Mouse (Mus musculus) intestine, embryonic 14.5 days (tissue): ENCODE measurements around the gene Rnf213. TPM values are rescaled to one million over a fixed set of nuclear protein-coding genes. Genes with fewer than 3 reads are reported as not detected.

Experiments
- ATAC-seq: fragments of 200-750 bp; cut with Nextera tagmentation; replicated peaks from 2 replicates; pipeline ENCODE4 v1.8.0; 2017; ENCODE audit warnings: low read depth, moderate number of reproducible peaks, moderate TSS enrichment, moderate library complexity; ENCODE audit not compliant: low FRiP score, low TSS enrichment
- DNase-seq: peaks from one replicate; pipeline ENCODE4 v3.0.0-alpha.2; 2018; ENCODE audit warnings: low spot score
- H3K27ac ChIP-seq: fragments of 300-500 bp; sonication (generic); 2 replicates; pipeline ENCODE4 v1.5.1; 2014; ENCODE audit warnings: low read depth, mild to moderate bottlenecking, control low read depth
- H3K27me3 ChIP-seq: fragments of 300-500 bp; sonication (generic); replicated peaks from 2 replicates; pipeline ENCODE4 v1.6.1; 2014; ENCODE audit warnings: low read length, control low read depth; ENCODE audit not compliant: control insufficient read depth, insufficient read depth
- H3K36me3 ChIP-seq: fragments of 300-500 bp; sonication (generic); 2 replicates; pipeline ENCODE4 v1.6.1; 2014; ENCODE audit warnings: low read length, control low read depth; ENCODE audit not compliant: control insufficient read depth, insufficient read depth
- H3K4me1 ChIP-seq: fragments of 300-500 bp; sonication (generic); replicated peaks from 2 replicates; pipeline ENCODE4 v1.6.1; 2014; ENCODE audit warnings: low read length, control low read depth, mixed read lengths; ENCODE audit not compliant: control insufficient read depth, insufficient read depth
- H3K4me2 ChIP-seq: fragments of 300-500 bp; sonication (generic); 2 replicates; pipeline ENCODE4 v1.6.1; 2014; ENCODE audit warnings: low read length
- H3K4me3 ChIP-seq: fragments of 300-500 bp; sonication (generic); 2 replicates; pipeline ENCODE4 v1.5.1; 2014; ENCODE audit warnings: low read depth, low read length, control low read depth, mixed read lengths
- H3K9ac ChIP-seq: fragments of 300-500 bp; sonication (generic); 2 replicates; pipeline ENCODE4 v1.6.1; 2014; ENCODE audit warnings: mild to moderate bottlenecking, low read length
- H3K9me3 ChIP-seq: fragments of 300-500 bp; sonication (generic); 2 replicates; pipeline ENCODE4 v1.6.1; 2016; ENCODE audit warnings: low read length, control low read depth; ENCODE audit not compliant: control insufficient read depth
- WGBS: fragments of 180-500 bp; shearing (Covaris S2); extraction: QIAGEN DNeasy Blood & Tissue Kit; methylation state at CpG from one replicate; pipeline ENCODE4 v1.1.7; 2014; 5-methylcytosine and 5-hydroxymethylcytosine counted together
- polyA plus RNA-seq: library from polyadenylated mRNA; unstranded; fragments of >200 nt; fragmentation: Nextera tagmentation; extraction: Ambion mirVana; gene quantifications from 2 replicates; pipeline ENCODE4 v1.2.1, GENCODE M21; 2014

The Rnf213 gene
- polyA plus RNA-seq, 1 experiment from 2014 or later = 18.0 TPM

- Histone ChIP-seq H3K9ac (no peak overlapping the region), H3K36me3 (peaks cover 27% of the 10 kb centered on the region)
These were observed 26.6 kb downstream of the Rnf213 start for GRCm38 (mm10) chr11:119419327-119420118.

GRCm38 (mm10) chr11:119420426-119420825 is 27.5 kb downstream of the Rnf213 start:
- Histone ChIP-seq H3K36me3 (peaks cover 27% of the 10 kb centered on the region), H3K4me2 (no peak overlapping the region), H3K9ac (no peak overlapping the region), H3K4me1 (no peaks in the 10 kb centered on the region), H3K4me3 (no peak overlapping the region), H3K27ac (no peak overlapping the region), H3K27me3 (no peaks in the 10 kb centered on the region), H3K9me3 (no peaks in the 10 kb centered on the region)
- WGBS = 75% methylated on average over 5 of the region's 5 CpGs
- ATAC-seq (no peak), DNase-seq (no peak)

More at GRCm38 (mm10) chr11:119419327-119420118, 26.6 kb downstream of the Rnf213 start:
- H3K27me3 ChIP-seq = no peaks in the 10 kb centered on the region
- H3K9me3 ChIP-seq = no peaks in the 10 kb centered on the region
- no peak overlapping the region for H3K4me3 ChIP-seq
- DNase-seq (no peak), ATAC-seq (no peak)
- 36% methylated on average over 16 of the region's 16 CpGs for WGBS
- no peaks in the 10 kb centered on the region for H3K4me1 ChIP-seq
- no peak overlapping the region for H3K27ac ChIP-seq
- H3K4me2 ChIP-seq = no peak overlapping the region

GRCm38 (mm10) chr11:119427431-119427830 is 34.5 kb downstream of the Rnf213 start:
- Histone ChIP-seq H3K9ac (no peak overlapping the region), H3K36me3 (0 out of 2 replicates have a peak, but pooled peaks cover 17% of the 10 kb centered on the region), H3K4me3 (no peak overlapping the region), H3K9me3 (no peaks in the 10 kb centered on the region), H3K4me1 (no peaks in the 10 kb centered on the region), H3K4me2 (no peak overlapping the region), H3K27me3 (no peaks in the 10 kb centered on the region), H3K27ac (no peak overlapping the region)
- ATAC-seq = no peak
- WGBS = 81% methylated on average over 6 of the region's 6 CpGs
- no peak for DNase-seq

GRCm38 (mm10) chr11:119427986-119428385 is 35.1 kb downstream of the Rnf213 start:
- H3K4me3 ChIP-seq = no peak overlapping the region
- 0 out of 2 replicates have a peak, but pooled peaks have one; percentile 8 for ATAC-seq
- H3K27me3 ChIP-seq = no peaks in the 10 kb centered on the region
- H3K36me3 ChIP-seq = 0 out of 2 replicates have a peak, but pooled peaks cover 16% of the 10 kb centered on the region
- DNase-seq = no peak
- H3K9ac ChIP-seq = no peak overlapping the region
- no peak overlapping the region for H3K27ac ChIP-seq
- H3K9me3 ChIP-seq = no peaks in the 10 kb centered on the region
- H3K4me2 ChIP-seq = peak overlapping the region; percentile 46; the same call in 1 of the 2 replicates
- 88% methylated on average over 5 of the region's 5 CpGs for WGBS
- H3K4me1 ChIP-seq = no peaks in the 10 kb centered on the region

GRCm38 (mm10) chr11:119428649-119429136 is 35.8 kb downstream of the Rnf213 start:
- WGBS = 2% methylated on average over 28 of the region's 35 CpGs
- Histone ChIP-seq H3K4me3 (peak overlapping the region; percentile 10; the same call in 1 of the 2 replicates), H3K9ac (no peak overlapping the region), H3K4me2 (peak overlapping the region; percentile 46), H3K9me3 (no peaks in the 10 kb centered on the region), H3K27me3 (no peaks in the 10 kb centered on the region), H3K36me3 (peaks cover 15% of the 10 kb centered on the region; the same call in 1 of the 2 replicates), H3K27ac (no peak overlapping the region), H3K4me1 (no peaks in the 10 kb centered on the region)
- ATAC-seq (peak; percentile 80), DNase-seq (peak; percentile 79)

- Histone ChIP-seq H3K4me1 (no peaks in the 10 kb centered on the region), H3K9ac (no peak overlapping the region), H3K27me3 (no peaks in the 10 kb centered on the region), H3K4me3 (no peak overlapping the region), H3K9me3 (no peaks in the 10 kb centered on the region), H3K36me3 (peaks cover 20% of the 10 kb centered on the region), H3K4me2 (no peak overlapping the region), H3K27ac (no peak overlapping the region)
- ATAC-seq (no peak), DNase-seq (no peak)
- 90% methylated on average over 12 of the region's 12 CpGs for WGBS
These were observed 38.6 kb downstream of the Rnf213 start for GRCm38 (mm10) chr11:119431516-119431915.

GRCm38 (mm10) chr11:119432706-119433105 is 39.8 kb downstream of the Rnf213 start:
- no peak for DNase-seq
- Histone ChIP-seq H3K27me3 (no peaks in the 10 kb centered on the region), H3K4me2 (no peak overlapping the region), H3K36me3 (peaks cover 27% of the 10 kb centered on the region), H3K27ac (no peak overlapping the region), H3K4me1 (no peaks in the 10 kb centered on the region), H3K9ac (no peak overlapping the region), H3K9me3 (no peaks in the 10 kb centered on the region), H3K4me3 (no peak overlapping the region)
- 78% methylated on average over 7 of the region's 7 CpGs for WGBS
- ATAC-seq = no peak

GRCm38 (mm10) chr11:119434316-119434715 is 41.4 kb downstream of the Rnf213 start:
- Histone ChIP-seq H3K4me3 (no peak overlapping the region), H3K4me2 (no peak overlapping the region), H3K4me1 (no peaks in the 10 kb centered on the region), H3K9ac (no peak overlapping the region), H3K9me3 (no peaks in the 10 kb centered on the region), H3K27me3 (no peaks in the 10 kb centered on the region), H3K36me3 (peaks cover 28% of the 10 kb centered on the region), H3K27ac (no peak overlapping the region)
- ATAC-seq = no peak
- no peak for DNase-seq
- WGBS = 85% methylated on average over 4 of the region's 4 CpGs
